14 mouse cellular contexts compared by ENCODE assay signal in the genomic region with DNA sequence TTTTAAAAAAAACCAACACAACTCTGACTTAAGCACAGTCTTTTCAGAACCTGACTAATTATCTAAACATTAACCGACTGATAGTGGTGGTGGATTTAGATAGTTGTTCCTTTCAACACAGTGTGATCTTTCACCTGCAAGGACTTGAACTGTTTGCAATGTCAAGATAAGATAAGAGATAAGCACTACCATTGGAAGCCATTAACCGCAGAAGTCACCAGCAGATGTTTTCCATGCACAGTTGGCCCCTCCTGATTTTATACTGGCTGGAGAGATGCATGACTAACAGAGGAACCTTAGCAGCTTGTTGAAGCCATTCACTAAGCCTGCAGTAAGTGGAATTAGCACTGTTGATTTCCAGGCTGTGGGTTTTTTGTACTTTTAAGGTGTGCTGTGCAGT. TPM values are rescaled to one million over a fixed set of nuclear protein-coding genes. Genes with fewer than 3 reads are reported as not detected.
DNase-seq lines count a peak whose midpoint lies in the region; ATAC-seq lines count a peak whose summit lies in the region.
"Had no signal": no experiment of that assay in that cellular context is flagged by ENCODE, and none has a peak within 500 bp of the region (broad histone marks: within the 10 kb centered on the region; RNA-seq: fewer than 3 reads in every experiment).

No protein-coding gene starts in this region.

- no peaks in the 10 kb centered on the region for H3K27me3 ChIP-seq in kidney, embryonic 14.5 days (ENCODE audit: control insufficient read depth, insufficient read depth, low read length)
- no peaks in the 10 kb centered on the region for H3K27me3 ChIP-seq in stomach, embryonic 14.5 days (ENCODE audit: control insufficient read depth, insufficient read depth, low read length)
- H3K27me3 ChIP-seq: lung, embryonic 15.5 days had no signal

- H3K4me3 ChIP-seq in kidney, embryonic 14.5 days (ENCODE audit: low read length): no peak overlapping the region
- no peak overlapping the region for H3K4me3 ChIP-seq in stomach, embryonic 14.5 days (ENCODE audit: low read depth, low read length)
- H3K4me3 ChIP-seq: embryonic facial prominence, embryonic 10.5 days; lung, embryonic 15.5 days had no signal

- 55% methylated on average over 2 of the region's 2 CpGs for WGBS in kidney, embryonic 14.5 days
- 18% methylated on average over 2 of the region's 2 CpGs for WGBS in stomach, embryonic 14.5 days

- H3K4me1 ChIP-seq in kidney, embryonic 14.5 days (ENCODE audit: control insufficient read depth, insufficient read depth, low read length): no peaks in the 10 kb centered on the region
- 0 out of 2 replicates have a peak, but pooled peaks cover 3% of the 10 kb centered on the region for H3K4me1 ChIP-seq in stomach, embryonic 14.5 days (ENCODE audit: control insufficient read depth, insufficient read depth, low read length)
- H3K4me1 ChIP-seq: embryonic facial prominence, embryonic 10.5 days; lung, embryonic 15.5 days had no signal

- H3K9ac ChIP-seq in kidney, embryonic 14.5 days (ENCODE audit: low read depth, low read length): no peak overlapping the region
- no peak overlapping the region for H3K9ac ChIP-seq in stomach, embryonic 14.5 days (replicated peaks; ENCODE audit: low read depth, low read length)
- H3K9ac ChIP-seq: lung, embryonic 15.5 days had no signal

- no peaks in the 10 kb centered on the region for H3K36me3 ChIP-seq in kidney, embryonic 14.5 days (ENCODE audit: control insufficient read depth, insufficient read depth, low read length)
- no peaks in the 10 kb centered on the region for H3K36me3 ChIP-seq in stomach, embryonic 14.5 days (ENCODE audit: control insufficient read depth, insufficient read depth, low read length)
- H3K36me3 ChIP-seq: embryonic facial prominence, embryonic 10.5 days; lung, embryonic 15.5 days had no signal

- intact Hi-C loops in left cerebral cortex, postnatal 25 days (cut with DNase I): no loop called here

- no peak for ATAC-seq in kidney, embryonic 14.5 days (ENCODE audit: low FRiP score, low TSS enrichment)
- ATAC-seq in activated CD4-positive, CD25-positive, alpha-beta regulatory T cell, adult 4 months: peak; percentile 51
- 0 out of 2 replicates have a peak, but pooled peaks have one; percentile 33 for ATAC-seq in stomach, embryonic 14.5 days (ENCODE audit: insufficient number of reproducible peaks, insufficient read depth, low FRiP score, low read depth)
- ATAC-seq: forebrain, embryonic 14.5 days; hindbrain, embryonic 16.5 days had no signal

- H3K4me2 ChIP-seq in kidney, embryonic 14.5 days (replicated peaks; ENCODE audit: low read depth, low read length): no peak overlapping the region
- H3K4me2 ChIP-seq in stomach, embryonic 14.5 days (replicated peaks; ENCODE audit: low read depth, low read length): no peak overlapping the region
- H3K4me2 ChIP-seq: lung, embryonic 15.5 days had no signal

- peak; percentile 17 for DNase-seq in kidney, adult 9 months
- peak; percentile 36 for DNase-seq in liver
- DNase-seq in embryo, embryonic 10.5 days (ENCODE audit: low spot score): no peak
- no peak for DNase-seq in left cerebral cortex, postnatal 25 days (ENCODE audit: low spot score in 2 of 2)
- no peak for DNase-seq in spleen, postnatal 10 days (ENCODE audit: low spot score in 2 of 2)
- DNase-seq: gastrocnemius, postnatal 36 days; layer of hippocampus, adult 9-11 months had no signal

- no peaks in the 10 kb centered on the region for H3K9me3 ChIP-seq in kidney, embryonic 14.5 days (ENCODE audit: control insufficient read depth, low read length)
- no peaks in the 10 kb centered on the region; the same call in 1 of the 2 replicates for H3K9me3 ChIP-seq in stomach, embryonic 14.5 days (ENCODE audit: control insufficient read depth, low read depth, low read length)
- H3K9me3 ChIP-seq: embryonic facial prominence, embryonic 10.5 days; lung, embryonic 15.5 days had no signal

- no peak overlapping the region for H3K27ac ChIP-seq in kidney, embryonic 14.5 days (ENCODE audit: low read depth, low read length)
- no peak overlapping the region for H3K27ac ChIP-seq in stomach, embryonic 14.5 days (ENCODE audit: low read length)
- H3K27ac ChIP-seq: embryonic facial prominence, embryonic 10.5 days; lung, embryonic 15.5 days had no signal

RNA-seq across cellular contexts. Expression of gene Lclat1, which starts 34.7 kb away (rescaled TPM):
- polyA plus RNA-seq in kidney, embryonic 14.5 days (2014; fragmentation: Nextera tagmentation; extraction: Ambion mirVana): 13.6 and 24.9 TPM in 2 replicates
- polyA plus RNA-seq in activated CD4-positive, CD25-positive, alpha-beta regulatory T cell, adult 4 months (2017; shearing (Covaris generic)): 10 to 100 TPM; 44.4 to 55.0 TPM
- polyA plus RNA-seq in stomach, embryonic 14.5 days (2014; fragmentation: Nextera tagmentation; extraction: Ambion mirVana): 20.0 and 22.2 TPM in 2 replicates
- total RNA-seq in left cerebral cortex, postnatal 25 days (2021): 10 to 100 TPM; 37.7 to 38.5 TPM

Comparison
In these comparisons a context has a peak if more than half of its experiments do, and no peak if none do; other contexts are left out.
1. DNase-seq: peak in kidney, adult 9 months (single experiment) and liver (single experiment); none in embryo, embryonic 10.5 days (single experiment), left cerebral cortex, postnatal 25 days (0 of 2) and spleen, postnatal 10 days (0 of 2).